ENCODE assay signal across 30 mouse cellular contexts in the genomic region with DNA sequence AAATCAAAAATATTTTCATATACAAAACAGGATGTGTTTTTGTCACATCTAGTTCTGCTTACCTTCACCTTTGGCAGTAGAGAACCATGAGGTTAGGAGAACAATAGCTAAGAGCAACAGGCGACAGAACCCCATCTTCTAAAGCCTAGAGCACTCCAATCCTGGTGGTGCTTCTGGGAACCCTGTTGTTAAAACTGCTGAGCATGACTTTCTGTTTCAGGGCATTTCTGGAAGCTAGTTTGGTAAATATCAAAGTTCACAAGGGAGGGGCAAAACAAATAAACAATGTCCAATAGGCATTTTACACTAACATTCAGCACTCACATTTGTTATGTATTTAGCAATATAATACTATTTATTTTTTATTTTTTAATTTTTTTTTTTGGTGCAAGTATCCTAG. TPM values are rescaled to one million over a fixed set of nuclear protein-coding genes. Genes with fewer than 3 reads are reported as not detected.
"Had no signal": no experiment of that assay in that cellular context is flagged by ENCODE, and none has a peak within 500 bp of the region (broad histone marks: within the 10 kb centered on the region; RNA-seq: fewer than 3 reads in every experiment).

A gene (minus strand): TSS at position 249 of the 400 bp plus-strand sequence.

- H3K36me3 ChIP-seq: heart, embryonic 10.5 days; heart, embryonic 12.5 days; hindbrain, embryonic 10.5 days; hindbrain, embryonic 12.5 days; intestine, embryonic 15.5 days; limb, embryonic 10.5 days; limb, embryonic 12.5 days; liver, embryonic 13.5 days; liver, embryonic 15.5 days had no signal

- H3K27me3 ChIP-seq: heart, embryonic 12.5 days; hindbrain, embryonic 12.5 days; intestine, embryonic 15.5 days; limb, embryonic 12.5 days; liver, embryonic 13.5 days; liver, embryonic 15.5 days had no signal

- H3K9ac ChIP-seq: heart, embryonic 12.5 days; hindbrain, embryonic 12.5 days; hindbrain, embryonic 14.5 days; intestine, embryonic 15.5 days; limb, embryonic 12.5 days; liver, embryonic 13.5 days; liver, embryonic 15.5 days had no signal

- H3K9me3 ChIP-seq: heart, embryonic 10.5 days; heart, embryonic 12.5 days; hindbrain, embryonic 10.5 days; hindbrain, embryonic 12.5 days; intestine, embryonic 15.5 days; limb, embryonic 10.5 days; limb, embryonic 12.5 days; liver, embryonic 13.5 days; liver, embryonic 15.5 days had no signal

- DNase-seq: gastrocnemius, adult 2 months; gastrocnemius, postnatal 10 days; gastrocnemius, postnatal 25 days; heart, adult 18-20 months; heart, postnatal 10 days; heart, postnatal 4 days; kidney, adult 18-20 months; kidney, postnatal 14 days; kidney, postnatal 36 days; liver, embryonic 13.5 days had no signal

- H3K27ac ChIP-seq: gastrocnemius, adult 2 months; heart, embryonic 10.5 days; hindbrain, embryonic 10.5 days; hindbrain, embryonic 12.5 days; hindbrain, embryonic 14.5 days; intestine, embryonic 15.5 days; kidney, postnatal 0 days; layer of hippocampus, adult 2 months; left cerebral cortex, adult 2 months; limb, embryonic 10.5 days; limb, embryonic 12.5 days; liver, embryonic 13.5 days; liver, embryonic 15.5 days had no signal

- H3K4me3 ChIP-seq: gastrocnemius, adult 2 months; heart, embryonic 10.5 days; heart, embryonic 12.5 days; hindbrain, embryonic 10.5 days; hindbrain, embryonic 12.5 days; intestine, embryonic 15.5 days; layer of hippocampus, adult 2 months; left cerebral cortex, adult 2 months; limb, embryonic 10.5 days; limb, embryonic 12.5 days; liver, embryonic 13.5 days; liver, embryonic 15.5 days had no signal

- ATAC-seq: hindbrain, embryonic 16.5 days; inflammation-experienced regulatory T-cells, adult 6 months; intestine, embryonic 15.5 days; intestine, postnatal 0 days had no signal

- H3K4me1 ChIP-seq: heart, embryonic 10.5 days; heart, embryonic 12.5 days; hindbrain, embryonic 10.5 days; hindbrain, embryonic 12.5 days; intestine, embryonic 15.5 days; limb, embryonic 10.5 days; limb, embryonic 12.5 days; liver, embryonic 13.5 days; liver, embryonic 15.5 days had no signal

- H3K4me2 ChIP-seq: heart, embryonic 12.5 days; hindbrain, embryonic 12.5 days; hindbrain, embryonic 14.5 days; intestine, embryonic 15.5 days; limb, embryonic 12.5 days; liver, embryonic 13.5 days; liver, embryonic 15.5 days had no signal

RNA-seq across cellular contexts. Expression of the gene that starts here (rescaled TPM):
- polyA plus RNA-seq: frontal cortex, adult 2 months; heart, embryonic 10.5 days; heart, embryonic 12.5 days; heart, embryonic 14.5 days; heart, embryonic 16.5 days; hindbrain, embryonic 10.5 days; hindbrain, embryonic 12.5 days; hindbrain, embryonic 14.5 days; hindbrain, embryonic 16.5 days; inflammation-experienced regulatory T-cells, adult 6 months; intestine, embryonic 15.5 days; intestine, postnatal 0 days; kidney, embryonic 14.5 days; kidney, postnatal 0 days; limb, embryonic 10.5 days; limb, embryonic 12.5 days; limb, embryonic 14.5 days had no signal
